Mouse (Mus musculus) 3T3-L1 (cell line): ENCODE measurements at regions not wholly inside any gene's neighbourhood (a gene's known extent, or its start where the extent isn't known, plus 50 kb on each side); places are given as distances from the start of the nearest gene placed in this dataset.
A peak's percentile ranks its signal among the peaks of the same experiment; 100 is the strongest.

ENCODE experiments used
- DNase-seq: peaks from one replicate; pipeline ENCODE4 v3.0.0-alpha.2; 2015; ENCODE audit warnings: low read depth, low spot score

GRCm38 (mm10) chr3:128122111-128122510 lies 226.0 kb upstream of the Fam241a start:
- DNase-seq = no peak

- no peak for DNase-seq
These were observed 224.7 kb upstream of the Fam241a start for GRCm38 (mm10) chr3:128120647-128121440.

GRCm38 (mm10) chr3:128113209-128113608 lies 217.1 kb upstream of the Fam241a start:
- no peak for DNase-seq

GRCm38 (mm10) chr3:128110406-128110805 lies 214.3 kb upstream of the Fam241a start:
- DNase-seq = no peak

GRCm38 (mm10) chr3:128104516-128104915 lies 208.4 kb upstream of the Fam241a start:
- no peak for DNase-seq

GRCm38 (mm10) chr3:128093046-128093445 lies 196.9 kb upstream of the Fam241a start:
- no peak for DNase-seq

GRCm38 (mm10) chr3:128088207-128088606 lies 192.1 kb upstream of the Fam241a start:
- peak; percentile 56 for DNase-seq

GRCm38 (mm10) chr3:128087163-128087562 lies 191.0 kb upstream of the Fam241a start:
- DNase-seq = no peak

GRCm38 (mm10) chr3:128082463-128082862 lies 186.3 kb upstream of the Fam241a start:
- DNase-seq = no peak

GRCm38 (mm10) chr3:128081430-128081829 lies 185.3 kb upstream of the Fam241a start:
- DNase-seq = no peak

GRCm38 (mm10) chr3:128067861-128068260 lies 171.7 kb upstream of the Fam241a start:
- no peak for DNase-seq

GRCm38 (mm10) chr3:128054031-128054430 lies 157.9 kb upstream of the Fam241a start:
- DNase-seq = no peak

GRCm38 (mm10) chr3:128043709-128044108 lies 147.6 kb upstream of the Fam241a start:
- no peak for DNase-seq

GRCm38 (mm10) chr3:128040407-128041115 lies 144.4 kb upstream of the Fam241a start:
- DNase-seq = no peak

GRCm38 (mm10) chr3:128039185-128039584 lies 143.1 kb upstream of the Fam241a start:
- DNase-seq = no peak

- no peak for DNase-seq
These were observed 140.4 kb upstream of the Fam241a start for GRCm38 (mm10) chr3:128036538-128036937.

- DNase-seq = no peak
These were observed 134.2 kb upstream of the Fam241a start for GRCm38 (mm10) chr3:128030352-128030751.

GRCm38 (mm10) chr3:128029565-128029915 lies 133.4 kb upstream of the Fam241a start:
- DNase-seq = no peak

GRCm38 (mm10) chr3:128028856-128029564 lies 132.9 kb upstream of the Fam241a start:
- no peak for DNase-seq

GRCm38 (mm10) chr3:128024856-128025255 lies 128.7 kb upstream of the Fam241a start:
- no peak for DNase-seq

GRCm38 (mm10) chr3:128014909-128015308 lies 118.8 kb upstream of the Fam241a start:
- DNase-seq = no peak

GRCm38 (mm10) chr3:128002905-128003641 lies 106.9 kb upstream of the Fam241a start:
- DNase-seq = no peak
